Mouse (Mus musculus): ENCODE results near the gene Ezh1.

Ezh1 gene

DNA sequence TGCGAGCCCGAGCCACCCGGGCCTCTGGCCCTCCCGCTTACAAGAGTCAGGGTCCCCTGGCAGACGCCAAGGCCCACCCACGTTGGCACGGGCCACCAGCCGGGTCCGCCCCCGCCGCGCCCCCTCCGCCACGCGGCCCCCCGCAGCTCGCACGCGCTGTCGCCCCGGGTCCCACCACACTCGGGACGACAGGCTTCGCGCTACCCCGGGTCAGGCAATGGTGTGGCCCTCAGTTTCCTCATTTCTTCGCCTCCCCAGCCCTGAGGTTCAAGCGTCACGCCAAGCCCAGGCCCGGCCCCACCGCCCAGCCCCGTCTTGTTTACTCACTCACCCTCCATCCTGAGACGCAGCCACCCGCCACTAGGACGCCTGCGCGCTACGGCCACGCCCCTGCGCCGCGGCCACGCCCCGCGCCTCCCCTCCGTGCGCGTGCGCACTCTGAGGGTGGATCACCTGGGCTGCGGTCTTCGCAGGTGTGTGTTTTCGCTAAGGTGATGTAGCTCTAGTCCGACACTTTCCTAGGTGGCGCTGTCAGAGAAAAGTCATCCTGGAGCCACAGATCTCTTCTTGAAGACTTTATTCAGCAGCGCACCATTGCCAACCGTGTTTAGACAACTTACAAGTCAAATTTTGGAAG is at the start of gene Ezh1:
Ezh1 (minus strand) TSS at position 399 of the 637 bp plus-strand sequence.
- peak; percentile 94 to 96 for DNase-seq

DNA sequence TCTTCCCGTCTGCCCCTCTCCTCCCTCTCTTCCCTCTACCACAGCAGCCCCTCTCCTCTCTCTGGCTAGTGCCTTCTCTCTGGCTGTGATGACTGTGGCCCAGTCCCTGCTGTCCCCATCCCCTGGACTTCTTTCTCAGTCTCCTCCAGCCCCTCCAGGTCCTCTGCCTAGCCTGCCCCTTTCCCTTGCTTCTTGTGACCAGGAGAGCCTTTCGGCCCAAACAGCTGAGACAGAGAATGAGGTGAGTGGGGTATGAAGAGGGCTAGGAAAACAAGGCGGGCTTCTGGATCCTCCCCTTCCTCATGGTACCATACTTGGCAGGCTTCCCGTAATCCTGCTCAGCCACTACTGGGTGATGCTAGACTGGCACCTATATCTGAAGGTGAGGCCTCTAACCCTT is 49.0 kb upstream of the Ezh1 start:
- DNase-seq = no peak

- DNase-seq = no peak
These were observed 46.2 kb upstream of the Ezh1 start for GRCm38 (mm10) chr11:101272446-101272845.

- peak; percentile 43 to 46 for DNase-seq
These were observed 43.4 kb upstream of the Ezh1 start for GRCm38 (mm10) chr11:101269577-101270116.

DNA sequence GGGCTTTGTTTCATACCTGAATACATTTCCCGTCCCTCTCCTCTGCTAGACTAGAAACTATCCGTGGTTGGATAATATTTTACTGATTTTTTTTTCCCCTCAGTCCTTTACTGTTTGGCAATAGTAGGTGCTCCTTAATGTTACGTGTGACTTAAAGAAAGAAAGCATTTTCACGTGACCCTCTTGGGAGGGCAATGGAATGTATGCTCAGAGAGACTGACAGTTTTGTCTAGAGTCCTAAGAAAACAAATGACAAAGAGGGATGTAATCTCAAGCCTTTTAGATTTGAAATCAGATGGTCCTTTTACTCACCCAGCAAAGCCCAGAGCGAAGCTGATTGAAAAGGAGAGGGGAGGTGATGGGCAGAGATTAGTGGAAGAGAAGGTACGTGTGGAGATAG is 39.6 kb upstream of the Ezh1 start:
- DNase-seq = no peak

- no peak for DNase-seq
These were observed 38.8 kb upstream of the Ezh1 start for GRCm38 (mm10) chr11:101264954-101265471.

GRCm38 (mm10) chr11:101263989-101264280 is 37.7 kb upstream of the Ezh1 start:
- no peak for DNase-seq

DNA sequence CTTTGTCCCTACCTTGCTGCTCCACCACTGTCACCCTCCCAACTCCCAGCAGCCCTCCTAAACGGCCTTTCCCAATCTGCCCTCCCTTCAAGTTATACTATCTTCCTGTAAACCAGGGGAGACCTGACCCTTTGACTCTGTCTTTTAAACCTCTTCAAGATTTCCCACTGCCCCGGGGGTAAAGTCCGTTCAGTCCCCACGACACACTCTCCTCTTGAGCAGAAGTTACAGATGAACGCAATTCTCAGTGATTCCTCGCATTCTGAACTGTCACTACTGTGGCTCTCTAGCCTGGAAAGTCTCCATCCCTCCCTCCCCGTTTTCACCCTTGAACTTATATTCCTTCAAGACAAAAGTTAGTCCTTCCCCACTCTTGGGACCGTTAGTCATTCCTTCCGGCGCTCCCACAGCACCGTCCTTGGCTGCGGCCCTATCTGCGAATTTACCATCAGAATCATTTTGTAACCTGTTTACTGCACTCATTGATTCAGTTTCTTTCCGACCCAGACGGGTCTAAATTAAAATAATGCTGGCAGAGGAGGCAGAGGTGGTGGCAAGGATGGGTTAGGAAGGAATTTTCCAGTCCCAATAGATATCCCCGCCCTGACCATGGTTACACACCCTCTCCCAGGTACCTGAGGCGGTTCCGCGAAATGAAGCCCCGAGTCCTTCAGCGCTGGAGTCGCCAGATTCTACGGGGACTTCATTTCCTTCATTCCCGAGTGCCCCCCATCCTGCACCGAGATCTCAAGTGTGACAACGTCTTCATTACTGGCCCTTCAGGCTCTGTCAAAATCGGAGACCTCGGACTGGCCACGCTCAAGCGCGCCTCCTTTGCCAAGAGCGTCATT is 37.1 kb upstream of the Ezh1 start:
- no peak for DNase-seq

- no peak for DNase-seq
These were observed 36.2 kb upstream of the Ezh1 start for GRCm38 (mm10) chr11:101262272-101262967.

- DNase-seq = peak in 1 of 2 experiments; percentile 23
These were observed 34.6 kb upstream of the Ezh1 start for GRCm38 (mm10) chr11:101260826-101261380.

DNA sequence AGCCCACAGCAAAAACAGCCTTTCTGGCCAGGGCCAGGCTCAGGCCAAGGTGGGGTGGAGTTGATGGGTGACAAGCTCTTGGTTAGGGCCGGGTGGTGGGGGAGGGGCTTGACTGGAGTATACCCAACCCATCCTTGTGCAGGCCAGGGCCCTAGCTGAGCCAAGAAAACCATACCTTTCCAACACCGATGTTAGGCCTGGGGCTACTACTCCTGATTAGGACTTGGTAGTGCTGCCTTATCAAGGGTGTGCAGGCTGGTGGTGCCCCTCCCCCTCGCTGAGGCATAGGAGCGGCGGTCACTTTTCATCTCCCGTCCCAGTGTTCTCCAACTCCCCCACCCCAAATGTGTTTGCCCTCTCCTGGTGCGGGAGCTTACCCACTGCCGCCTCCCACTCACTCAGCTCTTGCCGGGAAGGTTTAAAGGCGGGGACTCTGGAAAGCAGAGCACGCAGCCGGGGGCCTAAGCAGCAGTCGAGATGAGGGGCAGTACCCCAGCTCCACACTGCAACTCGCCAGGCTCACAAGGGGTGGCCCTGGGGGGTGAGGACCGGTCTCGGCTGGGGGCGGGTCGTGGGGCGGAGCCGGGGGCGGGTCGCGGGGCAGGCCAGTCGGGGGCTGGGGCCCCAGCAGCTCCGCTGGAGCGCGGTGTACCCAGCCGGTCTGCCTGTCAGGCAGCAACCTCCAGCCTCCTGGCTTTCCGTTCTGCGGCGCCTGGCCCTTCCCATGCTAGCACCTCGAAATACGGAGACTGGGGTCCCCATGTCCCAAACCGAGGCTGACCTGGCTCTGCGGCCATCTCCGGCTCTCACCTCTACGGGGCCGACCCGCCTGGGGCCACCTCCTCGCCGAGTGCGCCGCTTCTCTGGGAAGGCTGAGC is 33.9 kb upstream of the Ezh1 start, which contains the start of gene Wnk4:
Wnk4 (plus strand) TSS at position 620 of the 878 bp plus-strand sequence.
- peak in 1 of 2 experiments; percentile 32 for DNase-seq

- no peak for DNase-seq
These were observed 33.0 kb upstream of the Ezh1 start for GRCm38 (mm10) chr11:101259261-101259712.

- no peak for DNase-seq
These were observed 29.8 kb upstream of the Ezh1 start for GRCm38 (mm10) chr11:101255826-101256775.

- DNase-seq = peak; percentile 84 to 88
These were observed 27.5 kb upstream of the Ezh1 start, which contains the start of gene Vps25 for GRCm38 (mm10) chr11:101253613-101254389. Vps25 (plus strand) TSS chr11:101253707.

DNA sequence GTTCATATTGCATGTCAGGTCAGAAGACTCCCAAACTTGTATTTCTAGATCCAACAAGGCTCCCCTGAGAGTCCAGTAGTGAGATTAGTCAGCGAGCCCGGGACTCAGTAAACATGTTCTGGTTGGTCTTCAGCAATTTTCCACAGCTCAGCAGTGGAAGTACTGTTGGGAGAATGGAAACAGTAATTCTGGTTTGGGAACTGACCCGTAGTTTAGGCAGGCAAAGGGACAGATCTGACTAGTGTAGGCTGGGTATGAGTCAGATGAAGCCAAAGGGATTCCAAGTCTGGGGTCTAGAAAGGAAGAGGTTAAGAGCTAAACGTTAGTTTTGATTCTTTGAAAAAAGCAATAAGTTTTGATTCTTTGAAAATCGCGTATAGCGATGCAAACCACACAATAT is 26.7 kb upstream of the Ezh1 start:
- DNase-seq = no peak

- no peak for DNase-seq
These were observed 24.8 kb upstream of the Ezh1 start for GRCm38 (mm10) chr11:101251031-101251430.

- peak; percentile 59 to 64 for DNase-seq
These were observed 22.2 kb upstream of the Ezh1 start for GRCm38 (mm10) chr11:101248258-101248994.

GRCm38 (mm10) chr11:101247521-101248030 is 21.3 kb upstream of the Ezh1 start:
- DNase-seq = no peak

DNA sequence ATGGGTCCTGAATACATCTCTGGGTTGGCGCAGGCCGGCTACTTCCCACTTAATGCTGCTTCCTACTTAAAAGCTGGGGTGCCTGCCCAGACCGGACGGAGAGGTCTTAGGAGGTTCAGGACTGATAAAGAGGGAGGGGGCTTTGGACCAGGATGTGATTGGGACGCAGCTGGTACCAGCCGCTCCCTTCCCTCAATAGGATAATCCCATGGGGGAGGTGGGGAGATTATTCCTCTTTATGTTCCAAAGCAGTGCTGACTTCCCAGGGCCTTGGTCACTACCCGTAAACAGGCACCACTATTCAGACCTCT is 20.4 kb upstream of the Ezh1 start:
- DNase-seq = no peak
